Mouse (Mus musculus): ENCODE measurements at regions not wholly inside any gene's neighbourhood (a gene's known extent, or its start where the extent isn't known, plus 50 kb on each side); places are given as distances from the start of the nearest gene placed in this dataset.

GRCm38 (mm10) chr4:99516883-99517282 lies 139.2 kb upstream of the Foxd3 start:
- no peak overlapping the region for H3K4me3 ChIP-seq
- no peaks in the 10 kb centered on the region for H3K9me3 ChIP-seq
- no peak overlapping the region for H3K4me2 ChIP-seq
- ATAC-seq (ENCODE audit: borderline replicate concordance, extremely low read depth, low FRiP score, low TSS enrichment): no peak
- H3K4me1 ChIP-seq: no peaks in the 10 kb centered on the region
- no peaks in the 10 kb centered on the region for H3K36me3 ChIP-seq
- no peak overlapping the region for H3K27ac ChIP-seq
- H3K27me3 ChIP-seq: no peaks in the 10 kb centered on the region
- 76% methylated on average over 3 of the region's 3 CpGs for WGBS
- no peak overlapping the region for H3K9ac ChIP-seq

GRCm38 (mm10) chr4:99527441-99527840 lies 128.7 kb upstream of the Foxd3 start:
- ATAC-seq (ENCODE audit: borderline replicate concordance, extremely low read depth, low FRiP score, low TSS enrichment): no peak
- 89% methylated on average over 12 of the region's 12 CpGs for WGBS

GRCm38 (mm10) chr4:99544014-99544413 lies 112.1 kb upstream of the Foxd3 start:
- Histone ChIP-seq H3K9ac (no peak overlapping the region), H3K4me1 (no peaks in the 10 kb centered on the region), H3K4me2 (no peak overlapping the region), H3K4me3 (no peak overlapping the region), H3K27me3 (no peaks in the 10 kb centered on the region; the same call in 1 of the 2 replicates), H3K9me3 (no peaks in the 10 kb centered on the region), H3K27ac (no peak overlapping the region), H3K36me3 (no peaks in the 10 kb centered on the region)
- ATAC-seq (ENCODE audit: borderline replicate concordance, extremely low read depth, low FRiP score, low TSS enrichment): 0 out of 2 replicates have a peak, but pooled peaks have one; percentile 19
- 30% methylated on average over 6 of the region's 6 CpGs for WGBS

More at GRCm38 (mm10) chr4:99527441-99527840, 128.7 kb upstream of the Foxd3 start:
- Histone ChIP-seq H3K4me1 (no peaks in the 10 kb centered on the region), H3K9ac (no peak overlapping the region), H3K9me3 (no peaks in the 10 kb centered on the region), H3K27me3 (no peaks in the 10 kb centered on the region), H3K4me3 (no peak overlapping the region), H3K4me2 (no peak overlapping the region), H3K36me3 (no peaks in the 10 kb centered on the region), H3K27ac (no peak overlapping the region)

GRCm38 (mm10) chr4:99545742-99546141 lies 110.4 kb upstream of the Foxd3 start:
- Histone ChIP-seq H3K9ac (no peak overlapping the region), H3K27ac (no peak overlapping the region), H3K36me3 (no peaks in the 10 kb centered on the region), H3K4me3 (no peak overlapping the region), H3K4me2 (no peak overlapping the region), H3K9me3 (no peaks in the 10 kb centered on the region), H3K4me1 (no peaks in the 10 kb centered on the region), H3K27me3 (no peaks in the 10 kb centered on the region; the same call in 1 of the 2 replicates)
- 18% methylated on average over 3 of the region's 3 CpGs for WGBS
- ATAC-seq (ENCODE audit: borderline replicate concordance, extremely low read depth, low FRiP score, low TSS enrichment): no peak

DNA sequence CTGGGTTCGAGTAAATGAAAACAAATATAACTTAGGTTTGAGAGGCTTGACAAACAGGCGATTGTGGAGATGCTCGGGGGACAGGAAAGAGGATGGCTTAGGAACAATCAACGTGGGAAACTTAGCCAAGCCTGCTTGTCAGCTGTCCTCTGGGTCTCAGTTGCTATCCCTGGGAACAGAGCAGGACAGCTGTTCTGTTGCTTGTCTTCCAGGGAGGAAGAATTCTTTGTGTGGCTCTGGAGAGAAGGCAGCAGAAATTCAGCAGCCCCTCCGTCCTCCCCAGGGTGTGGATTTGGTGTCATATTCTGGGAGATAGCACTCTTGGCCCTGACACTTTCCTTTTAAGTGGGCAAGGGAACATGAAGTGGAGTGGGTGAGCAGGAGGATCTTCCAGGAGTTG lies 98.1 kb upstream of the Foxd3 start:
- Histone ChIP-seq H3K27ac (no peak overlapping the region), H3K9ac (no peak overlapping the region), H3K27me3 (peaks cover 41% of the 10 kb centered on the region), H3K4me1 (no peaks in the 10 kb centered on the region), H3K4me2 (no peak overlapping the region), H3K9me3 (no peaks in the 10 kb centered on the region), H3K36me3 (no peaks in the 10 kb centered on the region), H3K4me3 (no peak overlapping the region)
- 36% methylated on average over 5 of the region's 5 CpGs for WGBS
- no peak for ATAC-seq (ENCODE audit: borderline replicate concordance, extremely low read depth, low FRiP score, low TSS enrichment)

- H3K4me2 ChIP-seq: no peak overlapping the region
These were observed 95.5 kb upstream of the Foxd3 start for GRCm38 (mm10) chr4:99560604-99561003.

GRCm38 (mm10) chr4:99561506-99561937 lies 94.6 kb upstream of the Foxd3 start:
- 14% methylated on average over 6 of the region's 6 CpGs for WGBS
- H3K4me2 ChIP-seq: no peak overlapping the region
- H3K4me3 ChIP-seq: no peak overlapping the region
- ATAC-seq (ENCODE audit: borderline replicate concordance, extremely low read depth, low FRiP score, low TSS enrichment): peak; percentile 59; the same call in 1 of the 2 replicates
- no peak overlapping the region for H3K9ac ChIP-seq
- H3K36me3 ChIP-seq: no peaks in the 10 kb centered on the region
- no peaks in the 10 kb centered on the region for H3K9me3 ChIP-seq
- no peak overlapping the region for H3K27ac ChIP-seq
- H3K27me3 ChIP-seq: peaks cover 37% of the 10 kb centered on the region
- no peaks in the 10 kb centered on the region for H3K4me1 ChIP-seq

More at GRCm38 (mm10) chr4:99560604-99561003, 95.5 kb upstream of the Foxd3 start:
- H3K27ac ChIP-seq: no peak overlapping the region
- no peaks in the 10 kb centered on the region for H3K4me1 ChIP-seq
- no peaks in the 10 kb centered on the region for H3K9me3 ChIP-seq
- no peaks in the 10 kb centered on the region for H3K36me3 ChIP-seq
- no peak for ATAC-seq (ENCODE audit: borderline replicate concordance, extremely low read depth, low FRiP score, low TSS enrichment)
- H3K4me3 ChIP-seq: no peak overlapping the region
- WGBS: 25% methylated on average over 8 of the region's 8 CpGs
- peaks cover 41% of the 10 kb centered on the region for H3K27me3 ChIP-seq
- H3K9ac ChIP-seq: no peak overlapping the region

- Histone ChIP-seq H3K4me2 (no peak overlapping the region), H3K4me1 (no peaks in the 10 kb centered on the region), H3K27me3 (peaks cover 19% of the 10 kb centered on the region), H3K9ac (no peak overlapping the region), H3K27ac (no peak overlapping the region), H3K4me3 (no peak overlapping the region), H3K36me3 (no peaks in the 10 kb centered on the region), H3K9me3 (no peaks in the 10 kb centered on the region)
- WGBS: 91% methylated on average over 9 of the region's 9 CpGs
- ATAC-seq (ENCODE audit: borderline replicate concordance, extremely low read depth, low FRiP score, low TSS enrichment): no peak
These were observed 90.7 kb upstream of the Foxd3 start for GRCm38 (mm10) chr4:99565401-99565800.

GRCm38 (mm10) chr4:99572841-99573642 lies 83.1 kb upstream of the Foxd3 start:
- H3K27ac ChIP-seq: no peak overlapping the region
- H3K36me3 ChIP-seq: no peaks in the 10 kb centered on the region
- 0 out of 2 replicates have a peak, but pooled peaks have one; percentile 33 for ATAC-seq (ENCODE audit: borderline replicate concordance, extremely low read depth, low FRiP score, low TSS enrichment)
- H3K4me3 ChIP-seq: no peak overlapping the region
- H3K4me2 ChIP-seq: peak overlapping the region; percentile 46
- 3% methylated on average over 33 of the region's 33 CpGs for WGBS
- H3K27me3 ChIP-seq: peaks cover 42% of the 10 kb centered on the region
- H3K9ac ChIP-seq: no peak overlapping the region
- H3K9me3 ChIP-seq: no peaks in the 10 kb centered on the region
- H3K4me1 ChIP-seq: peaks cover 10% of the 10 kb centered on the region

- Histone ChIP-seq H3K4me3 (no peak overlapping the region), H3K9ac (no peak overlapping the region), H3K27me3 (peaks cover 39% of the 10 kb centered on the region), H3K36me3 (no peaks in the 10 kb centered on the region), H3K4me2 (no peak overlapping the region), H3K27ac (no peak overlapping the region), H3K4me1 (peaks cover 10% of the 10 kb centered on the region), H3K9me3 (no peaks in the 10 kb centered on the region)
- 30% methylated on average over 11 of the region's 11 CpGs for WGBS
- ATAC-seq (ENCODE audit: borderline replicate concordance, extremely low read depth, low FRiP score, low TSS enrichment): peak; percentile 77; the same call in 1 of the 2 replicates
These were observed 82.0 kb upstream of the Foxd3 start for GRCm38 (mm10) chr4:99574021-99574531.

GRCm38 (mm10) chr4:99574984-99575383 lies 81.1 kb upstream of the Foxd3 start:
- H3K27me3 ChIP-seq: peaks cover 39% of the 10 kb centered on the region
- H3K27ac ChIP-seq: no peak overlapping the region
- ATAC-seq (ENCODE audit: borderline replicate concordance, extremely low read depth, low FRiP score, low TSS enrichment): no peak
- peaks cover 10% of the 10 kb centered on the region for H3K4me1 ChIP-seq
- H3K36me3 ChIP-seq: no peaks in the 10 kb centered on the region
- 38% methylated on average over 4 of the region's 4 CpGs for WGBS
- H3K4me3 ChIP-seq: no peak overlapping the region
- H3K9me3 ChIP-seq: no peaks in the 10 kb centered on the region
- no peak overlapping the region for H3K9ac ChIP-seq
- no peak overlapping the region for H3K4me2 ChIP-seq

DNA sequence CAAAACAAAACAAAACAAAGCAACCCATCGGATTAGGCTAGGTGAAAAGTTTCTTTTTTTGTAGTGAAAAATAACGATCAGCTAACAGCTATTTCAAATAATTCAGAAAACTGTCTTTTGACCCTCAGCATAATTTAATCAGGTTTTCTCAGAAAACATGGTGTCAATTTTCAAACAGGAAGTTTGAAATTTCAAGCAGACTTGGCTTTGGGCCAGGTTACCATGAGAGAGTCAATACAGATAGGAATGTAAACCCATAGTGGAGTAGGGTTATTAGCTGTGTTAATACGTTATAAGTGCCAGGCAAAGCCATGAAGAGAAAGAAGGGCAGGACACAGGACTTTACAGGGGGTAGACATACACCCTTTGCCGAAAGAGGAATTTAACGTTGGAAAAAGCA lies 58.3 kb upstream of the Foxd3 start:
- 40% methylated on average over 5 of the region's 5 CpGs for WGBS

More for the DNA sequence above, 58.3 kb upstream of the Foxd3 start:
- H3K4me3 ChIP-seq: no peak overlapping the region
- no peak overlapping the region for H3K9ac ChIP-seq
- 0 out of 2 replicates have a peak, but pooled peaks cover 4% of the 10 kb centered on the region for H3K27me3 ChIP-seq
- H3K4me1 ChIP-seq: no peaks in the 10 kb centered on the region
- H3K4me2 ChIP-seq: no peak overlapping the region
- no peak overlapping the region for H3K27ac ChIP-seq
- no peak for ATAC-seq (ENCODE audit: borderline replicate concordance, extremely low read depth, low FRiP score, low TSS enrichment)
- no peaks in the 10 kb centered on the region for H3K36me3 ChIP-seq
- no peaks in the 10 kb centered on the region for H3K9me3 ChIP-seq

Measured in lung, embryonic 15.5 days (tissue).